Mouse (Mus musculus) lung, adult 2 months (tissue): Measurements from ENCODE around the gene Chst14. TPM values are rescaled to one million over a fixed set of nuclear protein-coding genes. Genes with fewer than 3 reads are reported as not detected.

Experiments
- DNase-seq: peaks from one replicate; pipeline ENCODE4 v3.0.0; 2022
- H3K4me1 ChIP-seq: fragments of 200-500 bp; 2 replicates; pipeline ENCODE4 v1.6.1; 2011; ENCODE audit warnings: low read length; ENCODE audit not compliant: control insufficient read depth, insufficient read depth
- H3K4me3 ChIP-seq: fragments of 200-500 bp; replicated peaks from 2 replicates; pipeline ENCODE3; 2011; ENCODE audit warnings: low read depth, mild to moderate bottlenecking, control low read depth, low read length; ENCODE audit errors: extremely low read depth
- CTCF ChIP-seq: fragments of 200-500 bp; IDR thresholded peaks from 2 replicates; pipeline ENCODE4 v1.5.1; 2011; ENCODE audit warnings: mild to moderate bottlenecking, low read length, control low read depth; ENCODE audit not compliant: insufficient read depth
- POLR2A ChIP-seq: fragments of 200-500 bp; IDR thresholded peaks from 2 replicates; pipeline ENCODE4 v1.6.1; 2011; ENCODE audit warnings: low read depth, mild to moderate bottlenecking, control low read depth, low read length, borderline replicate concordance; ENCODE audit errors: extremely low read depth
- WGBS: fragments of 180-500 bp; shearing (Covaris S2); methylation state at CpG from one replicate; pipeline ENCODE4 v1.1.7; 2018; 5-methylcytosine and 5-hydroxymethylcytosine counted together
- polyA plus RNA-seq: library from polyadenylated mRNA; depleted of rRNA; stranded (reverse); fragments of >200 nt; gene quantifications from 2 replicates; pipeline ENCODE4 v1.2.3, GENCODE M21; 2012; rRNA removed

Gene Chst14
- polyA plus RNA-seq, 1 experiment: 28.4 TPM

GRCm38 (mm10) chr2:118976282-118976929 is 50.1 kb downstream of the Chst14 start:
- H3K4me1 ChIP-seq: peaks cover 10% of the 10 kb centered on the region; the same call in 1 of the 2 replicates
- 2% methylated on average over 57 of the region's 57 CpGs for WGBS
- peak; percentile 91 for DNase-seq
- peak; percentile 49 for TF ChIP-seq CTCF
- TF ChIP-seq POLR2A: 0 out of 2 replicates have a peak, but pooled peaks have one; percentile 26
- H3K4me3 ChIP-seq: peak overlapping the region; percentile 70

DNA sequence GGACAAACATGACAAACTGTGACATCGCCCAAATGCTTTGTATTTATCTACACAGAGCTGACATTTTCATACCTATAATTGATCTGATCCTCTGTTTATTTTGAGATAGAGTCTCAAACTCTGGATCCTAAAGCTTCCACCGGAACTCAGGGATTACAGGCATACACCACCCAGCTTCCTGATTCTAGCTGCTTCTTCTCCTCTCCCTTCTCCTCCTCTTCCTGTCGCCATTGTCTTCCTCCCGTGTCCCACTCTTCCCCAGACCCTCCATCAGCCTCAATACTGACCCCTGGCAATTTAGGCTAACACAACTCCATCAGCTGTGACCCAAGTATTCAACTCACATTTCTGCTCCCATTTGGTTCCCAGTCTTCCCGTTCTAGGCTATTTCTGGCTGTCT is 50.6 kb downstream of the Chst14 start:
- no peak for DNase-seq
- WGBS: 22% methylated on average over 5 of the region's 5 CpGs
- TF ChIP-seq POLR2A: no peak
- no peak for TF ChIP-seq CTCF
- peaks cover 10% of the 10 kb centered on the region; the same call in 1 of the 2 replicates for H3K4me1 ChIP-seq
- H3K4me3 ChIP-seq: no peak overlapping the region

- Histone ChIP-seq H3K4me1 (peaks cover 8% of the 10 kb centered on the region; the same call in 1 of the 2 replicates), H3K4me3 (no peak overlapping the region)
- 57% methylated on average over 6 of the region's 6 CpGs for WGBS
- TF ChIP-seq CTCF (no peak), POLR2A (no peak)
- DNase-seq: no peak
Observed at GRCm38 (mm10) chr2:118978064-118978463, 51.8 kb downstream of the Chst14 start.

Other genes starting within 250 kb of the Chst14 start
- 5.0 and 5.4 TPM in 2 replicates for gene Ankrd63, start 222.5 kb upstream of the Chst14 start, polyA plus RNA-seq
- gene Plcb2, start 198.1 kb upstream of the Chst14 start, polyA plus RNA-seq: 11.8 and 15.2 TPM in 2 replicates
- 18.1 and 23.5 TPM in 2 replicates for gene Inafm2, start 180.7 kb upstream of the Chst14 start, polyA plus RNA-seq
- 20.8 and 27.6 TPM in 2 replicates for gene Ccdc9b, start 163.8 kb upstream of the Chst14 start, polyA plus RNA-seq
- 2.2 and 70.4 TPM in 2 replicates for gene Phgr1, start 153.7 kb upstream of the Chst14 start, polyA plus RNA-seq
- gene Disp2, start 146.8 kb upstream of the Chst14 start, polyA plus RNA-seq: 5.8 and 9.2 TPM in 2 replicates
- 0.70 and 1.0 TPM in 2 replicates for gene Knstrn, start 112.5 kb upstream of the Chst14 start, polyA plus RNA-seq
- 56.4 and 77.5 TPM in 2 replicates for gene Ivd, start 64.5 kb upstream of the Chst14 start, polyA plus RNA-seq
- 18.7 and 21.0 TPM in 2 replicates for gene Bahd1, start 26.1 kb upstream of the Chst14 start, polyA plus RNA-seq
- gene Ccdc32, start 102.9 kb downstream of the Chst14 start, polyA plus RNA-seq: 5.8 and 7.5 TPM in 2 replicates
- gene Rpusd2, start 108.3 kb downstream of the Chst14 start, polyA plus RNA-seq: 3.2 and 3.5 TPM in 2 replicates
- gene Knl1, start 120.6 kb downstream of the Chst14 start, polyA plus RNA-seq: 0.03 and 0.12 TPM in 2 replicates
- gene Rad51, start 186.3 kb downstream of the Chst14 start, polyA plus RNA-seq: 0.76 and 1.4 TPM in 2 replicates
- 17.6 TPM in 2 replicates for gene Rmdn3, start 230.5 kb downstream of the Chst14 start, polyA plus RNA-seq
- gene Gchfr, start 241.3 kb downstream of the Chst14 start, polyA plus RNA-seq: 25.7 and 27.2 TPM in 2 replicates
- 0.06 and 0.76 TPM in 2 replicates for gene Gm14137, start 248.0 kb downstream of the Chst14 start, polyA plus RNA-seq